Mouse (Mus musculus): ENCODE data around the gene Kcne1l.

Kcne1l gene
- long read RNA-seq, experiment 1, result 0 reads
- long read RNA-seq, experiment 2, result 0 reads

GRCm38 (mm10) chrX:142305869-142306581, at the start of gene Kcne1l:
Gene Kcne1l (minus strand): TSS chrX:142306294.
- intact Hi-C loops (cut with DNase I), result no loop called here

GRCm38 (mm10) chrX:142336207-142336606, 30.1 kb upstream of the Kcne1l start:
- intact Hi-C loops (cut with DNase I), result no loop called here

GRCm38 (mm10) chrX:142335502-142335901, 29.4 kb upstream of the Kcne1l start:
- intact Hi-C loops (cut with DNase I), result no loop called here

GRCm38 (mm10) chrX:142325760-142326159, 19.7 kb upstream of the Kcne1l start:
- intact Hi-C loops (cut with DNase I), result no loop called here

- intact Hi-C loops (cut with DNase I), result no loop called here
Observed at GRCm38 (mm10) chrX:142316106-142316505, 10.0 kb upstream of the Kcne1l start.

- intact Hi-C loops (cut with DNase I), result no loop called here
Observed at GRCm38 (mm10) chrX:142315270-142315669, 9.2 kb upstream of the Kcne1l start.

- intact Hi-C loops (cut with DNase I), result loop anchor here (5.0 kb wide), 2 partner anchors 67 to 112 kb away; no protein-coding TSS in a partner anchor
Observed at GRCm38 (mm10) chrX:142314307-142315024, 8.4 kb upstream of the Kcne1l start.

GRCm38 (mm10) chrX:142310431-142310830, 4.3 kb upstream of the Kcne1l start:
- intact Hi-C loops (cut with DNase I), result loop anchor here (5.0 kb wide), 2 partner anchors 63 to 108 kb away; no protein-coding TSS in a partner anchor

GRCm38 (mm10) chrX:142305010-142305868, 855 bp downstream of the Kcne1l start:
- intact Hi-C loops (cut with DNase I), result no loop called here

GRCm38 (mm10) chrX:142304592-142304991, 1.5 kb downstream of the Kcne1l start:
- intact Hi-C loops (cut with DNase I), result no loop called here

GRCm38 (mm10) chrX:142303456-142303855, 2.6 kb downstream of the Kcne1l start:
- intact Hi-C loops (cut with DNase I), result no loop called here

- intact Hi-C loops (cut with DNase I), result no loop called here
Observed at GRCm38 (mm10) chrX:142285905-142286304, 20.2 kb downstream of the Kcne1l start.

GRCm38 (mm10) chrX:142276573-142276972, 29.5 kb downstream of the Kcne1l start:
- intact Hi-C loops (cut with DNase I), result no loop called here

- intact Hi-C loops (cut with DNase I), result no loop called here
Observed at GRCm38 (mm10) chrX:142276031-142276430, 30.1 kb downstream of the Kcne1l start.

Data from adrenal gland (tissue).